Mouse (Mus musculus) heart, embryonic 12.5 days (tissue): ENCODE results near the gene Epha8. TPM values are rescaled to one million over a fixed set of nuclear protein-coding genes. Genes with fewer than 3 reads are reported as not detected.

ENCODE experiments used
- ATAC-seq: fragments of 200-750 bp; cut with Nextera tagmentation; 2 replicates; pipeline ENCODE4 v1.8.0; 2017; ENCODE audit warnings: moderate TSS enrichment, moderate library complexity; ENCODE audit not compliant: insufficient number of reproducible peaks, low FRiP score
- H3K27ac ChIP-seq: fragments of 300-500 bp; sonication (generic); 2 replicates; pipeline ENCODE4 v1.5.1; 2016; ENCODE audit warnings: mild to moderate bottlenecking, moderate library complexity; ENCODE audit not compliant: poor library complexity, severe bottlenecking
- H3K27me3 ChIP-seq: fragments of 300-500 bp; sonication (generic); replicated peaks from 2 replicates; pipeline ENCODE4 v1.6.1; 2016; ENCODE audit warnings: mild to moderate bottlenecking, moderate library complexity
- H3K36me3 ChIP-seq: fragments of 300-500 bp; sonication (generic); 2 replicates; pipeline ENCODE4 v1.6.1; 2016; ENCODE audit warnings: mild to moderate bottlenecking, moderate library complexity
- H3K4me1 ChIP-seq: fragments of 300-500 bp; sonication (generic); replicated peaks from 2 replicates; pipeline ENCODE4 v1.6.1; 2016; ENCODE audit warnings: mild to moderate bottlenecking
- H3K4me2 ChIP-seq: fragments of 300-500 bp; sonication (generic); 2 replicates; pipeline ENCODE4 v1.6.1; 2016; ENCODE audit warnings: mild to moderate bottlenecking, moderate library complexity
- H3K4me3 ChIP-seq: fragments of 300-500 bp; sonication (generic); 2 replicates; pipeline ENCODE4 v1.5.1; 2016; ENCODE audit warnings: mild to moderate bottlenecking
- H3K9ac ChIP-seq: fragments of 300-500 bp; sonication (generic); 2 replicates; pipeline ENCODE4 v1.6.1; 2016; ENCODE audit warnings: mild to moderate bottlenecking, moderate library complexity
- H3K9me3 ChIP-seq: fragments of 300-500 bp; sonication (generic); replicated peaks from 2 replicates; pipeline ENCODE4 v1.6.1; 2016; ENCODE audit warnings: mild to moderate bottlenecking, moderate library complexity
- WGBS: fragments of 180-500 bp; shearing (Covaris S2); methylation state at CpG from one replicate; pipeline ENCODE4 v1.1.7; 2016; 5-methylcytosine and 5-hydroxymethylcytosine counted together
- polyA plus RNA-seq: library from polyadenylated mRNA; unstranded; fragments of >200 nt; fragmentation: Nextera tagmentation; extraction: Ambion mirVana; gene quantifications from 2 replicates; pipeline ENCODE4 v1.2.1, GENCODE M21; 2016

Epha8 gene
- polyA plus RNA-seq, 1 experiment from 2014 or later: 0.10 TPM

DNA sequence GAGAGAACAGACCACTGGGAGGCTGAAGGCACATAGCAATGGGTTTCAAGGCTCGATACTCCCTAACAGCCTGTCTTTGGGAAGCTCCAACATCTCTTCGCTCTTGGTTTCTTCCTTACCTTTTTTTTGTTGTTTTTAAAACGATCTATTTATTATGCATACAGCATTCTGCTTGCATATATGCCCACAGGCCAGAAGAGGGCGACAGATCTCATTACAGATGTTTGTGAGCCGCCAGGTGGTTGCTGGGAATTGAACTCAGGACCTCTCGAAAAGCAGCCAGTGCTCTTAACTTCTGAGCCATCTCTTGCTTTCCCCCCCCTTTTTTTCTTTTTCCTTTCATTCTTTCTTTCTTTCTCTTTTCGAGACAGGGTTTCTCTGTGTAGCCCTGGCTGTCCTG lies 57.5 kb downstream of the Epha8 start:
- Histone ChIP-seq H3K9me3 (no peaks in the 10 kb centered on the region), H3K27me3 (peaks cover 78% of the 10 kb centered on the region), H3K4me1 (0 out of 2 replicates have a peak, but pooled peaks cover 3% of the 10 kb centered on the region), H3K9ac (no peak overlapping the region), H3K4me3 (no peak overlapping the region), H3K4me2 (no peak overlapping the region), H3K36me3 (no peaks in the 10 kb centered on the region), H3K27ac (no peak overlapping the region)
- 56% methylated on average over 7 of the region's 7 CpGs for WGBS
- no peak for ATAC-seq

GRCm38 (mm10) chr4:136898637-136899036 lies 58.0 kb downstream of the Epha8 start, which contains the start of gene C1qa:
C1qa (minus strand) TSS chr4:136898803.
- Histone ChIP-seq H3K9ac (no peak within 1 kb of the TSS), H3K36me3 (no peaks in the 10 kb centered on the region), H3K4me2 (no peak within 1 kb of the TSS), H3K4me3 (no peak within 1 kb of the TSS), H3K27me3 (peaks cover 78% of the 10 kb centered on the region), H3K27ac (no peak within 1 kb of the TSS), H3K9me3 (no peaks in the 10 kb centered on the region), H3K4me1 (0 out of 2 replicates have a peak, but pooled peaks cover 3% of the 10 kb centered on the region)
- no peak for ATAC-seq
- WGBS: 73% methylated on average over 9 of the region's 9 CpGs

DNA sequence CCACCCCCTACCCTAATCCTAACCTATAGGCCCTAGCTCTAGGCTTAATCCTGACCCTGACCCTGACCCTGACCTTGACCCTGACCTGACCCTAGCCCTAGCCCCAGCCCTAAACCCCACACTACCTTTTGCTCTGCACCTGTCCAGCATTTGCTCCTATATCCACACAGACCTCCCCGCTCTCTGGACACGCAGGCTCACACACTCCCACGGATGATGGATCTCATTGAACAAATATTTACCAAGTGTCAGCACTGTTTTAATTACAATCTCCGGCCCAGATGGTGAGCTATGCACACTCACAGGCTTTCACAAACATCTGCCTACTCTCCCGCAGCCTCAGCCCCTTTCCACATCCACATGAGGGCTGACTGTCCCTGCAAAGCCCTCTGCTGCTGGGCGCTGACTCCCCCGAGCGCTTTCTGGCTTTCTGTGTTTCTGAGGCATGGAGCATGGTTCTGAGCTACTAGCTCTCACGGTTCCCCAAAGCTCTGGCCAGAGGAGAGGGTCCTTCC lies 58.5 kb downstream of the Epha8 start:
- Histone ChIP-seq H3K9me3 (no peaks in the 10 kb centered on the region), H3K4me3 (no peak overlapping the region), H3K27me3 (peaks cover 79% of the 10 kb centered on the region), H3K4me2 (no peak overlapping the region), H3K4me1 (0 out of 2 replicates have a peak, but pooled peaks cover 3% of the 10 kb centered on the region), H3K36me3 (no peaks in the 10 kb centered on the region), H3K9ac (no peak overlapping the region), H3K27ac (no peak overlapping the region)
- ATAC-seq: no peak
- WGBS: 66% methylated on average over 9 of the region's 9 CpGs

DNA sequence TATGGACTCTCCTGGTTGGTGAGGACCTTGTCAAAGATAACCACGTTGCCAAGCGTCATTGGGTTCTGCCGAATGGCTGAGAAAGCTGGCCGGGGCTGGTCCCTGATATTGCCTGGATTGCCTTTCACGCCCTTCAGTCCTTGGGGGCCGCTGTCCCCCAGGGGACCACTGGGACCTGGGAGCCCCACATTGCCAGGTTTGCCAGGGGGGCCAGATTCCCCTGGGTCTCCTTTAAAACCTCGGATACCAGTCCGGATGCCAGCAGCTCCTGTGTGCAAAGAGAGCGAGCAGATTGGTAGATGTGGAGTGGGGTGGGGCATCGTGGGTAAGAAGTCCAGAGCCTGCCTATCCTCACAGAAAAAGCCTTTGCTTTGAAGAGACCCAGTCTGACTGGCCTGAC lies 60.2 kb downstream of the Epha8 start:
- Histone ChIP-seq H3K4me2 (no peak overlapping the region), H3K27me3 (peaks cover 82% of the 10 kb centered on the region), H3K9ac (no peak overlapping the region), H3K4me1 (0 out of 2 replicates have a peak, but pooled peaks cover 3% of the 10 kb centered on the region), H3K27ac (no peak overlapping the region), H3K4me3 (no peak overlapping the region), H3K36me3 (no peaks in the 10 kb centered on the region), H3K9me3 (no peaks in the 10 kb centered on the region)
- no peak for ATAC-seq
- WGBS: 36% methylated on average over 10 of the region's 10 CpGs

DNA sequence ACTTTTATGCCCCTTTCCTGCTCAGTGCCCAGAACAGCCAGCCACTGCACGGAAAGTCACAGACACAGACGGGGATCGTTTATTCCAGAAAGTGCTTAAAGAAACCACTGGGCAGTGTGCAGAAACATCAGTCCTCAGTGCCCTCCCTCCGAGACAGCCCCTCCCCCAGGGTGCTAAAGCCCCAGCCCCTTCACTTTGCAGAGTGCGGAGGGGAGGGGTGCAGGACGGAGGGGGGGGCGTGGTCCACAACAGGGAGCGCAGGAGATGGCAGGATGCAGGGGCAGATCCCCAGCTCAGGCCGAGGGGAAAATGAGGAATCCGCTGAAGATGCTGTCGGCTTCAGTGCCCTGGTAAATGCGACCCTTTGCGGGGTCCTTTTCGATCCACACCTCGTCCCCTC lies 60.8 kb downstream of the Epha8 start:
- H3K27ac ChIP-seq: no peak overlapping the region
- H3K27me3 ChIP-seq: peaks cover 86% of the 10 kb centered on the region
- no peak overlapping the region for H3K4me2 ChIP-seq
- no peak overlapping the region for H3K9ac ChIP-seq
- WGBS: 4% methylated on average over 14 of the region's 15 CpGs
- no peak for ATAC-seq
- no peaks in the 10 kb centered on the region for H3K9me3 ChIP-seq
- H3K36me3 ChIP-seq: no peaks in the 10 kb centered on the region
- no peak overlapping the region for H3K4me3 ChIP-seq
- 0 out of 2 replicates have a peak, but pooled peaks cover 3% of the 10 kb centered on the region for H3K4me1 ChIP-seq

GRCm38 (mm10) chr4:136894821-136895220 lies 61.8 kb downstream of the Epha8 start:
- Histone ChIP-seq H3K4me1 (0 out of 2 replicates have a peak, but pooled peaks cover 3% of the 10 kb centered on the region), H3K4me2 (no peak overlapping the region), H3K36me3 (no peaks in the 10 kb centered on the region), H3K9me3 (no peaks in the 10 kb centered on the region), H3K27ac (no peak overlapping the region), H3K4me3 (no peak overlapping the region), H3K9ac (no peak overlapping the region), H3K27me3 (peaks cover 88% of the 10 kb centered on the region)
- 67% methylated on average over 4 of the region's 4 CpGs for WGBS
- ATAC-seq: no peak

GRCm38 (mm10) chr4:136893691-136894543 lies 62.7 kb downstream of the Epha8 start:
- WGBS: 8% methylated on average over 9 of the region's 9 CpGs
- Histone ChIP-seq H3K4me2 (no peak overlapping the region), H3K9me3 (no peaks in the 10 kb centered on the region), H3K4me3 (no peak overlapping the region), H3K36me3 (no peaks in the 10 kb centered on the region), H3K27ac (no peak overlapping the region), H3K4me1 (0 out of 2 replicates have a peak, but pooled peaks cover 3% of the 10 kb centered on the region), H3K27me3 (peaks cover 94% of the 10 kb centered on the region), H3K9ac (no peak overlapping the region)
- ATAC-seq: no peak

DNA sequence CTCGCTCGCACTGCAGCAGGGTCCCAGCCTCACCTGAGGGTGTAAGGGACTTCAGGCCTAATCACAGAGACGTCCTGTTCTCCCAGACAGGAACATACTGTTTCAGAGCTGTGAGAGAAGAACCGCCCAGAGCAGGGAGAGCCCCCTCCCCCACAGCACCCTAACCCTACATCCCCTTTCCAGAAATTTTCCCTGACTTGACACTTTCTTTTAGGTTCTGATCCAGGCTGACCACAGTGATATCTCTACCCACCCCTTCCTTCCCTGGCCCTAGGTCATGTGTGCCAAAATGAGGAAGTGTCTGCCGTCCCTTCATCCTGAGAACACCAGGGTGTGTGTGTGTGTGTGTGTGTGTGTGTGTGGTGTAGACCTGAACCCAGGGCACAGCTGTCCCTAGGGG lies 63.8 kb downstream of the Epha8 start, which contains the start of gene C1qc:
TSS of gene C1qc (minus strand) at position 255 of the 400 bp plus-strand sequence.
- no peak within 1 kb of the TSS for H3K27ac ChIP-seq
- no peak within 1 kb of the TSS for H3K4me2 ChIP-seq
- H3K36me3 ChIP-seq: no peaks in the 10 kb centered on the region
- 0 out of 2 replicates have a peak, but pooled peaks cover 3% of the 10 kb centered on the region for H3K4me1 ChIP-seq
- no peaks in the 10 kb centered on the region for H3K9me3 ChIP-seq
- no peak within 1 kb of the TSS for H3K9ac ChIP-seq
- 45% methylated on average over 5 of the region's 5 CpGs for WGBS
- no peak within 1 kb of the TSS for H3K4me3 ChIP-seq
- peaks cover 91% of the 10 kb centered on the region for H3K27me3 ChIP-seq
- no peak for ATAC-seq

DNA sequence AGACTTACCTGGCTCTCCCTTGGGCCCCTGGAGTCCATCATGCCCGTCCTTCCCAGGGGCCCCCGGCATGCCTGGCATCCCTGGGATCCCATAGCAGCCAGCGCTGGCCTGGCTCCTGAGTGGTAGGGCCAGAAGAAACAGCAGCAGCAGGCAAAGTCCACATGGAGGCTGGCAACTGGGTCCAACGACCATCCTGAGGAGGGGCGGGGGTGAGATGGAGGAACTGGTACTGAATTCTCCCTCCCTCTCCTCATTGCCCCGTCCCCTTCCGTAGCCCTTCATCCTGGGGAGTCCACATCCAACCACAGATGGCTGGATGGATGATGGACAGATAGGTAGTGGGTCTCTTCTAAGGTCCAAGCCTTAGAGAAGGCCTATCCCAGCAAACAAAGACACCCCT lies 64.2 kb downstream of the Epha8 start:
- H3K36me3 ChIP-seq: no peaks in the 10 kb centered on the region
- WGBS: 41% methylated on average over 7 of the region's 7 CpGs
- H3K9me3 ChIP-seq: no peaks in the 10 kb centered on the region
- 0 out of 2 replicates have a peak, but pooled peaks cover 3% of the 10 kb centered on the region for H3K4me1 ChIP-seq
- no peak overlapping the region for H3K4me3 ChIP-seq
- H3K4me2 ChIP-seq: no peak overlapping the region
- no peak overlapping the region for H3K9ac ChIP-seq
- no peak overlapping the region for H3K27ac ChIP-seq
- peaks cover 90% of the 10 kb centered on the region for H3K27me3 ChIP-seq
- no peak for ATAC-seq

DNA sequence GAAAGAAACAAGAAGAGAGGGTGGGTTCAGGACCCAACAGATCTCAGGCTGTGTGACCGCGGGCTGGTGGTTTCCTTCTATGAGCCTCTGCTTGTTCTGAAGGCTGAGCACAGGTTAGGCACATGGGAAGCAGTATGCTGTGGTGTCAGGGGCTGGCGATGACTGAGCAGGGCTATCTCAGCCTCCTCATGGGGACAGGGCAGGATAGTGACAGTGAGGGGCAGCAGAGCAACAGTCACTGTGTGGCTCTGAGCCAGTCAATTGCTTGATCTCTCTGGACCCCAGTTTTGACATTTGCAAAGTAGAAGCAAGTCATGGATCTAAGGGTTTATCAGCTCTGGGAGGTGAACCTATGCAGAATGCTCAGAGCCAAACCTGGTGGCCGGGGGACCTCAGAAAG lies 65.5 kb downstream of the Epha8 start:
- Histone ChIP-seq H3K27ac (no peak overlapping the region), H3K4me3 (no peak overlapping the region), H3K4me2 (no peak overlapping the region), H3K9me3 (no peaks in the 10 kb centered on the region), H3K4me1 (0 out of 2 replicates have a peak, but pooled peaks cover 3% of the 10 kb centered on the region), H3K36me3 (no peaks in the 10 kb centered on the region), H3K27me3 (peaks cover 89% of the 10 kb centered on the region), H3K9ac (no peak overlapping the region)
- WGBS: 83% methylated on average over 4 of the region's 4 CpGs
- ATAC-seq: no peak

GRCm38 (mm10) chr4:136889981-136890380 lies 66.6 kb downstream of the Epha8 start:
- H3K4me3 ChIP-seq: no peak overlapping the region
- no peak for ATAC-seq
- no peak overlapping the region for H3K4me2 ChIP-seq
- H3K27ac ChIP-seq: no peak overlapping the region
- H3K27me3 ChIP-seq: peaks cover 89% of the 10 kb centered on the region
- WGBS: 83% methylated on average over 15 of the region's 15 CpGs
- no peaks in the 10 kb centered on the region for H3K9me3 ChIP-seq
- H3K36me3 ChIP-seq: no peaks in the 10 kb centered on the region
- H3K4me1 ChIP-seq: no peaks in the 10 kb centered on the region
- H3K9ac ChIP-seq: no peak overlapping the region
